Mouse (Mus musculus): ENCODE measurements around the gene Srl. TPM values are rescaled to one million over a fixed set of nuclear protein-coding genes. Genes with fewer than 3 reads are reported as not detected.
A peak's percentile ranks its signal among the peaks of the same experiment; 100 is the strongest.

Srl gene
- polyA plus RNA-seq, 1 experiment from 2014 or later: 3.1 TPM

- Histone ChIP-seq H3K9me3 (ENCODE audit: control insufficient read depth, low read length) (no peaks in the 10 kb centered on the region), H3K27me3 (ENCODE audit: control insufficient read depth, insufficient read depth, low read length) (no peaks in the 10 kb centered on the region), H3K9ac (ENCODE audit: low read length) (peak overlapping the region; percentile 80), H3K4me1 (replicated peaks; ENCODE audit: control insufficient read depth, insufficient read depth) (peaks cover 5% of the 10 kb centered on the region; the same call in 1 of the 2 replicates), H3K4me3 (ENCODE audit: low read depth, low read length) (peak overlapping the region; percentile 75), H3K36me3 (ENCODE audit: control insufficient read depth, insufficient read depth, low read length) (no peaks in the 10 kb centered on the region), H3K27ac (replicated peaks) (peak overlapping the region; percentile 95), H3K4me2 (replicated peaks; ENCODE audit: low read depth) (peak overlapping the region; percentile 94)
- ATAC-seq (ENCODE audit: low FRiP score, low TSS enrichment) (peak; percentile 86), DNase-seq (ENCODE audit: low spot score) (peak; percentile 93)
- under 1% methylated on average over 38 of the region's 38 CpGs for WGBS
- TF ChIP-seq CTCF (IDR thresholded peaks at IDR 0.05; ENCODE audit: low read depth): no peak
- TF ChIP-seq EP300 (optimal IDR thresholded peaks at IDR 0.05): no peak
These were observed 16.9 kb upstream of the Srl start for GRCm38 (mm10) chr16:4558384-4558979.

GRCm38 (mm10) chr16:4557949-4558348 lies 16.3 kb upstream of the Srl start:
- Histone ChIP-seq H3K4me2 (replicated peaks; ENCODE audit: low read depth) (peak overlapping the region; percentile 94), H3K36me3 (ENCODE audit: control insufficient read depth, insufficient read depth, low read length) (no peaks in the 10 kb centered on the region), H3K4me3 (ENCODE audit: low read depth, low read length) (peak overlapping the region; percentile 75), H3K27me3 (ENCODE audit: control insufficient read depth, insufficient read depth, low read length) (no peaks in the 10 kb centered on the region), H3K9me3 (ENCODE audit: control insufficient read depth, low read length) (no peaks in the 10 kb centered on the region), H3K9ac (ENCODE audit: low read length) (peak overlapping the region; percentile 80), H3K27ac (replicated peaks) (peak overlapping the region; percentile 95), H3K4me1 (replicated peaks; ENCODE audit: control insufficient read depth, insufficient read depth) (peaks cover 8% of the 10 kb centered on the region)
- DNase-seq (ENCODE audit: low spot score): peak; percentile 86
- under 1% methylated on average over 19 of the region's 19 CpGs for WGBS
- peak; percentile 78 for ATAC-seq (ENCODE audit: low FRiP score, low TSS enrichment)
- no peak for TF ChIP-seq EP300 (optimal IDR thresholded peaks at IDR 0.05)
- TF ChIP-seq CTCF (IDR thresholded peaks at IDR 0.05; ENCODE audit: low read depth): no peak

- WGBS: 47% methylated on average over 1 of the region's 1 CpGs
- no peaks in the 10 kb centered on the region for H3K36me3 ChIP-seq (ENCODE audit: control insufficient read depth, insufficient read depth, low read length)
- H3K4me1 ChIP-seq (replicated peaks; ENCODE audit: control insufficient read depth, insufficient read depth): peaks cover 9% of the 10 kb centered on the region
- H3K9ac ChIP-seq (ENCODE audit: low read length): peak overlapping the region; percentile 80
- peak overlapping the region; percentile 94 for H3K4me2 ChIP-seq (replicated peaks; ENCODE audit: low read depth)
- no peak overlapping the region for H3K4me3 ChIP-seq (ENCODE audit: low read depth, low read length)
- DNase-seq (ENCODE audit: low spot score): peak; percentile 78
- peak; percentile 64 for ATAC-seq (ENCODE audit: low FRiP score, low TSS enrichment)
- TF ChIP-seq EP300 (optimal IDR thresholded peaks at IDR 0.05): no peak
- no peak for TF ChIP-seq CTCF (IDR thresholded peaks at IDR 0.05; ENCODE audit: low read depth)
- peak overlapping the region; percentile 95 for H3K27ac ChIP-seq (replicated peaks)
- no peaks in the 10 kb centered on the region for H3K27me3 ChIP-seq (ENCODE audit: control insufficient read depth, insufficient read depth, low read length)
- H3K9me3 ChIP-seq (ENCODE audit: control insufficient read depth, low read length): no peaks in the 10 kb centered on the region
These were observed 15.5 kb upstream of the Srl start for GRCm38 (mm10) chr16:4557085-4557484.

GRCm38 (mm10) chr16:4555555-4555954 lies 13.9 kb upstream of the Srl start:
- no peaks in the 10 kb centered on the region for H3K9me3 ChIP-seq (ENCODE audit: control insufficient read depth, low read length)
- no peak for DNase-seq (ENCODE audit: low spot score)
- no peak overlapping the region for H3K4me3 ChIP-seq (ENCODE audit: low read depth, low read length)
- H3K27me3 ChIP-seq (ENCODE audit: control insufficient read depth, insufficient read depth, low read length): no peaks in the 10 kb centered on the region
- WGBS: 100% methylated on average over 1 of the region's 1 CpGs
- H3K9ac ChIP-seq (ENCODE audit: low read length): no peak overlapping the region
- H3K4me1 ChIP-seq (replicated peaks; ENCODE audit: control insufficient read depth, insufficient read depth): peaks cover 9% of the 10 kb centered on the region
- H3K4me2 ChIP-seq (replicated peaks; ENCODE audit: low read depth): no peak overlapping the region
- H3K36me3 ChIP-seq (ENCODE audit: control insufficient read depth, insufficient read depth, low read length): no peaks in the 10 kb centered on the region
- TF ChIP-seq CTCF (IDR thresholded peaks at IDR 0.05; ENCODE audit: low read depth) (no peak), EP300 (optimal IDR thresholded peaks at IDR 0.05) (no peak)
- H3K27ac ChIP-seq (replicated peaks): no peak overlapping the region
- no peak for ATAC-seq (ENCODE audit: low FRiP score, low TSS enrichment)

- TF ChIP-seq CTCF (IDR thresholded peaks at IDR 0.05; ENCODE audit: low read depth) (no peak), EP300 (optimal IDR thresholded peaks at IDR 0.05) (no peak)
- Histone ChIP-seq H3K36me3 (ENCODE audit: control insufficient read depth, insufficient read depth, low read length) (no peaks in the 10 kb centered on the region), H3K27ac (replicated peaks) (peak overlapping the region; percentile 61), H3K9ac (ENCODE audit: low read length) (no peak overlapping the region), H3K27me3 (ENCODE audit: control insufficient read depth, insufficient read depth, low read length) (no peaks in the 10 kb centered on the region), H3K4me2 (replicated peaks; ENCODE audit: low read depth) (no peak overlapping the region; the same call in 1 of the 2 replicates), H3K4me1 (replicated peaks; ENCODE audit: control insufficient read depth, insufficient read depth) (peaks cover 9% of the 10 kb centered on the region), H3K9me3 (ENCODE audit: control insufficient read depth, low read length) (no peaks in the 10 kb centered on the region), H3K4me3 (ENCODE audit: low read depth, low read length) (no peak overlapping the region)
- 27% methylated on average over 6 of the region's 6 CpGs for WGBS
- DNase-seq (ENCODE audit: low spot score) (peak; percentile 41), ATAC-seq (ENCODE audit: low FRiP score, low TSS enrichment) (peak; percentile 24; the same call in 1 of the 2 replicates)
These were observed 11.4 kb upstream of the Srl start for GRCm38 (mm10) chr16:4552829-4553550.

GRCm38 (mm10) chr16:4551885-4552284 lies 10.3 kb upstream of the Srl start:
- no peak overlapping the region for H3K9ac ChIP-seq (ENCODE audit: low read length)
- H3K4me1 ChIP-seq (replicated peaks; ENCODE audit: control insufficient read depth, insufficient read depth): peaks cover 5% of the 10 kb centered on the region
- no peak overlapping the region for H3K4me3 ChIP-seq (ENCODE audit: low read depth, low read length)
- H3K27ac ChIP-seq (replicated peaks): no peak overlapping the region
- H3K27me3 ChIP-seq (ENCODE audit: control insufficient read depth, insufficient read depth, low read length): no peaks in the 10 kb centered on the region
- DNase-seq (ENCODE audit: low spot score) (peak; percentile 12), ATAC-seq (ENCODE audit: low FRiP score, low TSS enrichment) (no peak)
- no peak for TF ChIP-seq CTCF (IDR thresholded peaks at IDR 0.05; ENCODE audit: low read depth)
- TF ChIP-seq EP300 (optimal IDR thresholded peaks at IDR 0.05): no peak
- 89% methylated on average over 12 of the region's 12 CpGs for WGBS
- H3K4me2 ChIP-seq (replicated peaks; ENCODE audit: low read depth): no peak overlapping the region
- no peaks in the 10 kb centered on the region for H3K9me3 ChIP-seq (ENCODE audit: control insufficient read depth, low read length)
- peaks cover 2% of the 10 kb centered on the region; the same call in 1 of the 2 replicates for H3K36me3 ChIP-seq (ENCODE audit: control insufficient read depth, insufficient read depth, low read length)

All from stomach, postnatal 0 days (tissue).